Mouse (Mus musculus) CH12.LX (cell line): ENCODE measurements at regions not wholly inside any gene's neighbourhood (a gene's known extent, or its start where the extent isn't known, plus 50 kb on each side); places are given as distances from the start of the nearest gene placed in this dataset.

Experiments used
- DNase-seq: peaks from one replicate; pipeline ENCODE4 v3.0.0-alpha.2; 2013; ENCODE audit errors: extremely low read depth
- H3K27ac ChIP-seq: 2 replicates; pipeline ENCODE4 v1.5.1; 2012; ENCODE audit warnings: low read depth, mild to moderate bottlenecking, control low read depth, moderate library complexity; ENCODE audit not compliant: insufficient read depth
- H3K27me3 ChIP-seq: replicated peaks from 2 replicates; pipeline ENCODE3; 2012; ENCODE audit warnings: inconsistent platforms
- H3K36me3 ChIP-seq, 2 experiments: replicated peaks in 1 of 2; 2 replicates each; pipeline versions ENCODE3 to v1.6.1; 2012; ENCODE audit warnings: inconsistent platforms in 1 of 2, low read length in 1 of 2, mild to moderate bottlenecking in 1 of 2, mixed read lengths in 1 of 2, moderate library complexity in 1 of 2; ENCODE audit not compliant: control insufficient read depth in 1 of 2, insufficient read depth in 1 of 2
- H3K4me1 ChIP-seq, 2 experiments: 2 replicates each; pipeline ENCODE4 v1.6.1; 2012; ENCODE audit warnings: inconsistent platforms in 1 of 2, moderate library complexity in 1 of 2; ENCODE audit not compliant: insufficient read depth in 2 of 2, control insufficient read depth in 1 of 2
- H3K4me2 ChIP-seq: 2 replicates; pipeline ENCODE4 v1.6.1; 2012; ENCODE audit warnings: low read depth, mild to moderate bottlenecking, control low read depth; ENCODE audit not compliant: poor library complexity, insufficient read depth, severe bottlenecking
- H3K4me3 ChIP-seq, 3 experiments: fragments of 150-350 bp in 1 of 3; sonication (generic) in 1 of 3; replicated peaks in 1 of 3; 2 replicates each; pipeline versions ENCODE3 to v1.5.1; 2011 to 2012; ENCODE audit warnings: low read depth in 2 of 3, low read length in 2 of 3, mild to moderate bottlenecking in 2 of 3, moderate library complexity in 2 of 3, control low read depth in 1 of 3, improper control_type of control experiment in 1 of 3, inconsistent platforms in 1 of 3, mixed read lengths in 1 of 3; ENCODE audit not compliant: poor library complexity in 1 of 3
- H3K79me2 ChIP-seq: replicated peaks from 2 replicates; pipeline ENCODE4 v1.6.1; 2012; ENCODE audit warnings: mild to moderate bottlenecking, moderate library complexity; ENCODE audit not compliant: control insufficient read depth, poor library complexity, insufficient read depth, severe bottlenecking; ENCODE audit errors: extremely low read depth
- H3K9ac ChIP-seq: 2 replicates; pipeline ENCODE4 v1.6.1; 2012; ENCODE audit warnings: low read depth, mild to moderate bottlenecking, control low read depth, moderate library complexity; ENCODE audit not compliant: insufficient read depth
- H3K9me3 ChIP-seq: replicated peaks from 2 replicates; pipeline ENCODE3; 2012; ENCODE audit warnings: low read length, inconsistent platforms, mixed read lengths
- CHD1 ChIP-seq: IDR thresholded peaks from 2 replicates; pipeline ENCODE4 v1.6.1; 2012; ENCODE audit warnings: low read depth, low read length, improper control_type of control experiment, inconsistent platforms
- CHD2 ChIP-seq: IDR thresholded peaks from 2 replicates; pipeline ENCODE4 v1.6.1; 2011; ENCODE audit warnings: low read length, improper control_type of control experiment
- CTCF ChIP-seq, 2 experiments: IDR thresholded peaks in 1 of 2; conservative IDR thresholded peaks in 1 of 2; 2 replicates each; pipeline ENCODE4 v1.5.1; 2011 to 2012; ENCODE audit warnings: low read depth in 2 of 2, low read length in 2 of 2, improper control_type of control experiment in 1 of 2, inconsistent platforms in 1 of 2, mild to moderate bottlenecking in 1 of 2, moderate library complexity in 1 of 2
- E2F4 ChIP-seq: IDR thresholded peaks from 2 replicates; pipeline ENCODE4 v1.6.1; 2011; ENCODE audit warnings: low read depth, low read length, improper control_type of control experiment; ENCODE audit not compliant: insufficient replicate concordance
- ELF1 ChIP-seq: IDR thresholded peaks from 2 replicates; pipeline ENCODE4 v1.6.1; 2014; ENCODE audit warnings: low read depth, mild to moderate bottlenecking, inconsistent platforms, low read length, improper control_type of control experiment
- EP300 ChIP-seq: IDR thresholded peaks from 2 replicates; pipeline ENCODE4 v1.6.1; 2011; ENCODE audit warnings: low read length, improper control_type of control experiment
- IRF4 ChIP-seq: IDR thresholded peaks from 2 replicates; pipeline ENCODE4 v1.6.1; 2014; ENCODE audit warnings: low read depth, mild to moderate bottlenecking, inconsistent platforms, low read length, improper control_type of control experiment
- KAT2A ChIP-seq: IDR thresholded peaks from 2 replicates; pipeline ENCODE4 v1.6.1; 2012; ENCODE audit warnings: low read length, improper control_type of control experiment, inconsistent platforms; ENCODE audit not compliant: insufficient replicate concordance
- MAZ ChIP-seq: IDR thresholded peaks from 2 replicates; pipeline ENCODE4 v1.6.1; 2012; ENCODE audit warnings: low read depth, mild to moderate bottlenecking, inconsistent platforms, low read length, improper control_type of control experiment, moderate library complexity
- MEF2A ChIP-seq: IDR thresholded peaks from 2 replicates; pipeline ENCODE4 v1.6.1; 2014; ENCODE audit warnings: low read depth, mild to moderate bottlenecking, inconsistent platforms, low read length, improper control_type of control experiment, borderline replicate concordance
- MXI1 ChIP-seq: IDR thresholded peaks from 2 replicates; pipeline ENCODE4 v1.6.1; 2011; ENCODE audit warnings: mild to moderate bottlenecking, low read depth, low read length, improper control_type of control experiment
- MYC ChIP-seq: IDR thresholded peaks from 2 replicates; pipeline ENCODE4 v1.6.1; 2011; ENCODE audit warnings: low read depth, mild to moderate bottlenecking, improper control_type of control experiment, low read length
- RCOR1 ChIP-seq: conservative IDR thresholded peaks from 2 replicates; pipeline ENCODE4 v1.6.1; 2012; ENCODE audit warnings: low read depth, mild to moderate bottlenecking, inconsistent platforms, low read length, improper control_type of control experiment
- SIN3A ChIP-seq: IDR thresholded peaks from 2 replicates; pipeline ENCODE4 v1.6.1; 2012; ENCODE audit warnings: low read length, improper control_type of control experiment, inconsistent platforms
- SMC3 ChIP-seq: IDR thresholded peaks from 2 replicates; pipeline ENCODE4 v1.6.1; 2011; ENCODE audit warnings: low read depth, low read length, improper control_type of control experiment
- TCF12 ChIP-seq: IDR thresholded peaks from 2 replicates; pipeline ENCODE4 v1.6.1; 2014; ENCODE audit warnings: low read depth, mild to moderate bottlenecking, inconsistent platforms, low read length, improper control_type of control experiment
- USF1 ChIP-seq: IDR thresholded peaks from 2 replicates; pipeline ENCODE4 v1.6.1; 2014; ENCODE audit warnings: low read depth, mild to moderate bottlenecking, inconsistent platforms, low read length, improper control_type of control experiment
- ZC3H11A ChIP-seq: IDR thresholded peaks from 2 replicates; pipeline ENCODE4 v1.6.1; 2012; ENCODE audit warnings: low read depth, mild to moderate bottlenecking, inconsistent platforms, low read length, improper control_type of control experiment
- ZMIZ1 ChIP-seq: IDR thresholded peaks from 2 replicates; pipeline ENCODE4 v1.6.1; 2012; ENCODE audit warnings: low read depth, mild to moderate bottlenecking, inconsistent platforms, low read length, improper control_type of control experiment
- ZNF384 ChIP-seq: IDR thresholded peaks from 2 replicates; pipeline ENCODE4 v1.6.1; 2012; ENCODE audit warnings: low read depth, low read length, improper control_type of control experiment, inconsistent platforms
- dilution Hi-C: fragments of 300-500 bp; cut with MboI; formaldehyde crosslinking; loops from 2 replicates; pipeline ENCODE4 v1.14.3; 2020; ENCODE audit warnings: low sequenced_read_pairs; ENCODE audit not compliant: extremely low pct_unique_long_range_greater_than_20kb, extremely low pct_ligation_motif_present
- in situ Hi-C: fragments of 300-500 bp; cut with MboI; formaldehyde crosslinking; loops from 3 replicates; pipeline ENCODE4 v1.14.3; 2019; ENCODE audit warnings: low sequenced_read_pairs, low pct_ligation_motif_present, low pct_unique_long_range_greater_than_20kb, mixed read lengths

- no peaks in the 10 kb centered on the region for H3K79me2 ChIP-seq
These were observed 271.3 kb upstream of the Zmiz1 start for GRCm38 (mm10) chr14:25187715-25188114.

GRCm38 (mm10) chr14:25189256-25189655 lies 269.7 kb upstream of the Zmiz1 start:
- Histone ChIP-seq H3K4me2 (no peak overlapping the region), H3K36me3 (no peaks in the 10 kb centered on the region), H3K9me3 (no peaks in the 10 kb centered on the region), H3K27me3 (no peaks in the 10 kb centered on the region), H3K79me2 (no peaks in the 10 kb centered on the region), H3K4me3 (no peak overlapping the region), H3K9ac (no peak overlapping the region), H3K4me1 (no peaks in the 10 kb centered on the region), H3K27ac (no peak overlapping the region)
- in situ Hi-C loops (no loop called here), dilution Hi-C loops (no loop called here)
- TF ChIP-seq SMC3 (no peak), CHD2 (no peak), CTCF (conservative IDR thresholded peaks at IDR 0.05 in 1 of 2, IDR thresholded peaks at IDR 0.05 in 1 of 2; ENCODE audit: low read depth in 2 of 2, low read length in 2 of 2) (no peak), RCOR1 (no peak), TCF12 (no peak), SIN3A (no peak), MAZ (no peak), EP300 (no peak), USF1 (no peak), ELF1 (no peak), CHD1 (no peak), ZNF384 (no peak), ZC3H11A (no peak), ZMIZ1 (no peak), IRF4 (no peak), MEF2A (no peak), MXI1 (no peak), MYC (no peak)
- DNase-seq: no peak

More at GRCm38 (mm10) chr14:25187715-25188114, 271.3 kb upstream of the Zmiz1 start:
- H3K27me3 ChIP-seq: peaks cover under 1% of the 10 kb centered on the region
- H3K9me3 ChIP-seq: no peaks in the 10 kb centered on the region
- H3K4me1 ChIP-seq: no peaks in the 10 kb centered on the region
- H3K27ac ChIP-seq: no peak overlapping the region
- H3K4me3 ChIP-seq: no peak overlapping the region
- dilution Hi-C loops (no loop called here), in situ Hi-C loops (no loop called here)
- no peak for TF ChIP-seq E2F4
- no peak for TF ChIP-seq KAT2A
- TF ChIP-seq ZC3H11A: no peak
- no peak overlapping the region for H3K4me2 ChIP-seq
- no peak overlapping the region for H3K9ac ChIP-seq
- no peak for DNase-seq
- no peaks in the 10 kb centered on the region for H3K36me3 ChIP-seq
